Mouse (Mus musculus) kidney, postnatal 4 days (tissue): Measurements from ENCODE around the gene Lclat1.
A peak's percentile ranks its signal among the peaks of the same experiment; 100 is the strongest.

Experiments used
- DNase-seq, 2 experiments: peaks; one replicate each; pipeline ENCODE4 v3.0.0; 2021; ENCODE audit warnings: mixed read lengths in 2 of 2

The Lclat1 gene

DNA sequence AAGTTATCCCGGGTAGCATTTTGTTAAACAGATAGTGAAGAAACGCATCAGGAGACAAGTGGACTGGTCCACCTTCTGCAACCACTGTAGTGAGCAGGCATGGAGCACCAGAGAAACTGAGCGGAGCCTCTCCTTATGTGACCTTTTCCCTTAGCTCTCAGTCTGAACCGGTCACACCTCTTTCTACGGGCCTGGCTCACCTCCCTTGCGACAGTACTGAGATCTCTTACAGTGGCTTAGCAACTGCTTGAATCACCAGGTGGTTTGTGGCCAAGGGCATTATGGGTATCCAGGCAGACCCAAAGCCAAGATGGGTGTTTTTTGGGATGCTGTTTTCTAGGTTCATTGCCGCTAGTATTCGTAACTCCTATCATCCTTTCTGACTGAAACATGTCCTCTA, 16.4 kb upstream of the Lclat1 start:
- DNase-seq: no peak

DNA sequence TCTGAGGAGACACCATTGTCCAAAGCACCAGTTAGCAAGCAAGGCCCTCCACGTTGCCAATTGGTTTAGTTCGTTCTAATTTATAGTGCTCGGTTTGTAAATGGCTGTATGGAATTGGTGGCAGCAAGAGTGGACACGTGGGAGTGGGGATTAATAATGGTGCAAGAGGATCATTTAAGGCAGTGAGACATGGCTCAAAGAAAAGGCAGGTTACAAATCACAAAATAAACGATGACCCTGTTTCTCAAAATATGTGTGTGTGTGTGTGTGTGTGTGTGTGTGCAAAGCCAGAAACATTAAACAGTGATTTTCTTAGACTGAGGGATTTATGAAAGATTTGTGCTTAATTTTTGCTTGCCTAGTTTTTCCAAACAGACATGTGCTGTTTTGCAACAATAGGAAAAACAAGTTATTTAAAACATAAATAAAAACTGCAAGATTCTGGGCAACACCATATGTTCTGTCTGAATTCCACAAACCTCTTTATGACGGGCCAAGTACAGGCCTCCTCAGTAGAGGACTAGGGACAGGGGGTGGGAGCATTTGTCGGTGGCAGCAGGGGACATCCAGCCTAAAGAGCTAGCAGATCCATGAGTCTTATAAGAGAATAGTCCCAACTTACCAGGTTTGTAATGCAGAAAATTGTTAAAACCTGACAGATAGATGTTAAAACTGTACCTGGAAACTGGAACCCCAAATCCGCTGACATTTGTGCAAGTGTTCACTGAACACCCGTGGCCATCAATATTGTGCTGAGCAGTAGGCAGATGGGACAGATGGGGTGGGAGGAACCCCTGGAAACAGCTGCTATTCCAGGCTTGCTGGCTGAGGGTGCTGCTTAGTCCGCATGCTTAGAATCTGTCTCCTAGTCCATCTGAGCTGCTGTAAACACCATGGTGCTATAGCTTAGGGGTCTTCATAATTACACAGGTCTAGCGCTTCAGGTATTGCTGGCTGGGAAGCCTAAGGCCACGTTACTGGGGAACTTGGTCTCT, 15.4 kb upstream of the Lclat1 start:
- peak; percentile 23 to 49 for DNase-seq

DNA sequence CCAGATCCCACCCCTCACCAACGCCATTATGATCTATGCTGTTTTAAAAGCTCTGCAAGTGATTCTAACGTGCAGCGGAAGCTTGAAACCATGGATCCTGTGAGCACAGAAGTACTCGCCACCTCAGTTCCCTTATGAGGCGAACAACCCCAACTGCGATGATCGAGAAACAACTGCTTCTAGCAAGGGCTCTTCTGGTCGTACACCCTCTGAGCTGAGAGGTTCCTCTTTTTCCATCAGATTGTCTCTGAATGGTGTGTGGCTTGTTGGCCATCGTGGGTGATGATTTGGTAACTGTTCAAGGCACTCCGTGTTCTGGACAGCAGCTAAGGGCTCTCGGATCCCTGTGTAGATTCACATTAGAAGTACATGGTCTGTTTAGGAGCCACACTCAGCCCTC, 12.7 kb upstream of the Lclat1 start:
- no peak for DNase-seq

DNA sequence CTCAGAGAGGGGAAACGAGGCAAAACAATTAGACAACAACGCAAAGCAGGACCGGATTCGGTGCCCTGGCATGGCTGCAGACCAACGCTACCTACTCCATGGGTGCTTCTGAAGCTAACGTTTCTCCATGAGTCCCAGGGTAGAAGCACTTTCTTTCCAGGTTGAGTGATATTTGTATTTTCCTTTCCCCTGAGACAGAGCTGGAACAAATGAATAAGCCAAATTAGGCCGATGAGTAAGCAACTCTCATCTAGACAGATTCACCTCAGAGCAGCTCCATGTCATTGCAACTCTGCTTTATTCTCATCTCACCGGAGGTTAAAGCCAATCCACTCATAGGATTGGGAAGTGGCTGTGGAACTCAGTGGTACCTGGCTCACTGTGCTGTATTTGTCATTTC, 12.2 kb upstream of the Lclat1 start:
- DNase-seq: no peak

DNA sequence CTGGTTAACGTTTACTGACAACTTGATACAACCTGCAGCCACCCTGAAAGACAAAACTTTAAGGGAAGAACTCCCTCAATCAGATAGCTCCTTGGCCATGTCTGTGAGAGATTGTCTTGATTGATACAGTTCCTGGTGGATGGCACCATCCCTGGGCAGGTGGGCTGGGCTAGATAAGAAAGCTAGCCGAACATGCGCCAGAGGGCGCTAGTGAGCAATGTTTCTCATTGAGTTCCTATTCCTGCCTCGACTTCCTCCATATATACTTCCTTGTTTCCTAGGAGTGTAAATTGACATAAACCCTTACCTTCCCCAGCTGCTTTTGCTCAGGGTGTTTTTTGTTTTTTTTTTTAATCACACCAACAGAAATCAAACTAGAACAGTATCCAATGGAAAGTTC, 11.3 kb upstream of the Lclat1 start:
- peak; percentile 68 to 70 for DNase-seq

DNA sequence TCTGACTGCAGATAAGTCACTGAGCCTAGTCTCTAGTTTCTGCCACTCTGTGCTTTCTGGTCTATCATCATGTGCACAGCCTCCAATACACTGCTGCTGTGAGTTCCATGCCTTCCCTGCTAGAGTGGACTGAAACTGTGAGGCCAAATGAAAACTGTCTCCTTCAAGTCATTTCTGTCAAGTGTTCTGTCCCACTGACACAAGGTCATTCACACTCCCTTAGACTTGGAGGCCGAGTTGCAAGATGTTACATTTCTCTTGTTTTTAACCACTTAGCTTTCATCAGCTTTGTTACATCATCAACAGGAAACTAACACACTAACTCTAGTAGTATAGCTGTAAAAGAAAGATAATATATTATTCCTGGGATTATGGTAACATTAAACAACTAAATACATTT, 9.1 kb upstream of the Lclat1 start:
- DNase-seq: no peak

DNA sequence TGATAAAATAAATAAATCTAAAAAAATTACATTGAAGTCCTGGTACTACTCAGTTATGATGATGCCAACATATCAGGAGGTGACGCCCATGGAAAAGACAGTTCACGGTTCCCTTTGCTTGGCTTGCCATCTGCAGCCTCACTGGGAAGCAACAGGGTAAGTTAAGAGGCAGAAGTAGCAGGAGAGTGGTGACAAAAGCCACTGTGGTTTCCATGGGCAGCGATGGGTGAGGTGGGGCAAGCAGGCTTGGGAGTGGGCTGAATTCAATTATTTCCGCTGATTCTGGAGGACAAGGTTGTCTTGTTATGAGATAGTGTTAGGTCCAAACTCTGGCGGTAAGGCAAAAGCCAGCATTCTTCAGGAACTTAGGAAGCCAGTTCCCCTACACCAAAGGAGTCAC, 7.4 kb upstream of the Lclat1 start:
- DNase-seq: no peak

DNA sequence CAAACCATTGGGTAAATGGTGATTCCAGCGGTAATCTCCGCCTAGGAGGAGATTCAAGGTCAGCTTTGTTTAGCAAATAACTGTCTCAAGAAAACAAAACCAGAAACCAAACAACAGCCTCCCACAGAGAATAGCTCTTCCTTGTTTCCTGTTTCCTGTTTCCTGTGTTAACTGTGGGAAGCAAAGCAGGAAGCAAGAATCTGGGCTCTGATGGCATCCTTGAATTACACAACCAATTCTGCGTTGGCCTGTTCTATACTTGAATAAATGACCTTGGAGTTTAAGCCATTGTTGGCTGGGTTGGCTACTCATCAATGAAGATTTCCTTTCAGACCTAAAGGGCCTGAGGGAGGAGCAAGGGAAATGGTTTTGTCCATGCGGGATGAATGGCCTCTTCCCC, 5.2 kb upstream of the Lclat1 start:
- DNase-seq: no peak

DNA sequence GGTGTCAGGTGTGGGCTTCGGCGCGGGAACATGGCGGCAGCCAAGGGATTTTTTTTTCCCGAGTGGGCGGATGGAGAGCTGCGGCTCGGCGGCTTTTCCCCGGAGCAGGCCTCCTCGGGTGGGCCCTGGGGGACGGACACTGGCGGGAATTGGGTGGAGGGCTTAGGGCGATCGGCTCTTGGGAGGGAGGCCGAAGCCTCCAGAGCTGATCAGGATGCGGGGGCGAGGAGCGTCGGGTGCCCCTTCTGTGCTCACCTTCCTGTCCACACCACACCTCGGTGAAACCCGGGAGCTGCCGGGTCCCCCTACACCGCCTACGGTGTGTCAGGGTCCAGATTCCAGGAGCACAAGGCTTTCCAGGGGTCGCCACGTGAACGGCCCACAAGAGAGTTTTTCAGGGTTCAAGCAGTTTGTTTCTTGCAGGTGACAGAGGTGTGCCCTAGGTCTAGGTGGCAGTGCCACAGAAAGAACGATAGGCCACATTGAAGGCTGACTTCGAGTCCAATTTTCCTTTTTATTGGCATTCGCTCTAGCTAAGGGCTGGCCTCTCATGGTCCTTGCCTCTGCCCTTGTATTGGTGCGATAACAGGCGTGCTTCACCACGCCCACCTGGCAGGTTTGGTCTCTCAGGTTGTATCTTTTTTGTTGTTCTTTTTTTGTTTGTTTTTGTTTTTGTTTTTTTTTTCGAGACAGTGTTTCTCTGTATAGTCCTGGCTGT, 544 bp downstream of the Lclat1 start:
- DNase-seq: peak in 1 of 2 experiments; percentile 40

DNA sequence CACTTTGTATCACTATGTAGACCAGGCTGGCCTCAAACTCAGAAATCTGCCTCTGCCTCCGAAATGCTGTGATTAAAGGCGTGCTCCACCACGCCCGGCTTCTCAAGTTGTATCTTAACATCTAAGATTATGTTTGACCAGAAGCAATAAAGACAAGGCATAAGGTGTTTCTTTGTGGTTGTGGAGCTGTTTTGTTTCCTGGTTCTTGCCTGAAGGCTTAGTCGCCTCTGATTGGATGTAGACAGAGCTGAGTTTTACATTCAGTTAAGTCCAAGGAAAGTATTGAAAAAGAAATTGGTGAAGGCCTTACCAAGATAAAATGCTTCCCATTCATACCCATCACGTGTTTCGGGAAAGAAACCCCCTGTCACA, 1.1 kb downstream of the Lclat1 start:
- DNase-seq: no peak

DNA sequence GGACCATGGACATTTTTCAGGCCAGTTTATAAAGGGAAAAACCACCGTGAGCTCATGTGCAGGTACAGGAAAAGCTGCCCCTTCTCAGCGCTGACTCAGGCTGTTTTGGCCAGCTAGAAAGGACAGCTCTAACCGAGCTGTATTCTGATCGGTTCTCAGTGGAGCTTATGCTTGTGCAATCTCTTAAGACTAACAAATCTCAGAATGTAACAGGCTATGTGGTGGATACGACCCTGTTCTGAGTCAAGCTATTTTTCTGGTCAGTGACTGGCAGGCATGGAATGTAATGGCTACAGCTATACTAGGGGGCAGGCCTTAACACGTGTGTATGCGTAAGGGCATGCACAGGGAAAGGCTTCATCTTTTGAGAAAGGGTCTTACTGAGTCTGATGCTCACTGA, 4.3 kb downstream of the Lclat1 start:
- peak in 1 of 2 experiments; percentile 3 for DNase-seq

DNA sequence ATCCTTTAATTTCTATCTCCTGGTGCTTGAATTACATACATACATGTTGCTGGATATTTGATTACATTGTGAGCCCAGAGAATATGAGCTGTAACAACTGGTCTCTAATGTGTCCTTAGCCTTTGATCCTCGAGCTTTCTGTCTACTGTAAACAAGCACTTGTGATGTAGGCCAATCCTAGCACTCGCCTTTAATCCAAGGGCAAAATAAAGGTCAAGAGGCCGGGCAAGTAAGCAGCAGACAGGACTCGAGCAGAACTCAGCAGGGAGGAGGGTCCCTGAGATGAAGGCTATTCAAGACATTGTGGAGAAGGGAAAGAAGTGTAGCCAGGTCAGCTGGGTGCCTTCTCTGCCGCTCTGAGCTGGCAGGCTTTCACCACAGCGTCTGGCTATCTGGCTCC, 4.8 kb downstream of the Lclat1 start:
- DNase-seq: peak in 1 of 2 experiments; percentile 25

DNA sequence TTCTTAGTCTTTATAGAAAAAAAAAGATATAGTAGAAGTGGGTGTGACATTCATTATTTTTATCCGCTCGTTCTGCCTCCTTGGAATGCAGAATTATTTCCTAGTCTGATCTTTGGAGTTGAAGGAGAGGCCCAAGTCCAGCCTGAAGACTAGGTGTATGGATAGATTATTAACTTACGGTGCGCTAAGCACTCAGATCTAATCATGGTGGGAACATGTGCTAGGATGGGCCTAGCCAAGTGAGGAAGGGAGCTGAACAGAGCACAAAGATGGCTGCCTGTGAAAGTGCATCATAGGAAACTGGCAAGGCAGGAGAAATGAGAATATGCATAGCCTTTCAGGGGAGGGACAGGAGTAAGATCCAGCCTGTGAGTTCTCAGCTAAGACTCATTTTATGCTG, 5.4 kb downstream of the Lclat1 start:
- peak in 1 of 2 experiments; percentile 13 for DNase-seq

DNA sequence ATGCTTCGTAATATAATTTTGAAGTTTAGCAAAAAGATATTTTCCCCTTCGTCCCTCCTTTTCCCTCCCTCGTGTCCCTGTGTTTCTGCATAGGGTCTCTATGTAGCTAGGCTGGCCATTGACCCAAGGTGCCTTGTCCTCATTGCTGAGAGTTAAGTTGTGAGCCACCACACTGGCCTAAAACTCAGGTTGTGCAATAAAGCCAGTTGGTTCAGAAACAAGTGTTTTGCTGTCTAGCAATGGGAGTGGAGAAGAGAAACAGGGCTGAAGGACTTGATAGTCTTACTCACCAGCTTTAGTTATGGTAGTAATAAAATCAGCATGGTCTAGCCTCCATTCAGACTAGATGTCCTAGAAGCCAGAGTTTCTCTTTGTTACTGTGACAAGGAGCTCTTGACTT, 10.3 kb downstream of the Lclat1 start:
- no peak for DNase-seq

DNA sequence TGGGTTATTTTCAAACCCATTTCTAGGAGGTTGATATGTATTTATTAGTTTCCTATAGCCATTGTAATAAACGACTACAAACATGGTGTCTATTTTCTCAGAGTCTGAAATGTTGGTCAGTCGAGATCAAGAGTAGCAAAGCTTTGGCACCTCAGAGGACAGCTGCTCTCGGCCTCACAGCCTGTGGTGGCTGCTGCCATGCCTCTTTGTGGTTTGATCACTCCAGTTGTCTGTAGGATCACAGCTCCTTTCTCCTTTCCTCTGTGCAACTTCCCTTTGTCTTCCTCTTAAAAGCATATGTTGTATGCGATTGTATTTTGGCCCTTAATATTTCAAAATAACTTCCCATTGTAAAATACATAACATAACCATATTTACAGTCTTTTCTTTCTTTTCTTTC, 10.9 kb downstream of the Lclat1 start:
- DNase-seq: no peak

DNA sequence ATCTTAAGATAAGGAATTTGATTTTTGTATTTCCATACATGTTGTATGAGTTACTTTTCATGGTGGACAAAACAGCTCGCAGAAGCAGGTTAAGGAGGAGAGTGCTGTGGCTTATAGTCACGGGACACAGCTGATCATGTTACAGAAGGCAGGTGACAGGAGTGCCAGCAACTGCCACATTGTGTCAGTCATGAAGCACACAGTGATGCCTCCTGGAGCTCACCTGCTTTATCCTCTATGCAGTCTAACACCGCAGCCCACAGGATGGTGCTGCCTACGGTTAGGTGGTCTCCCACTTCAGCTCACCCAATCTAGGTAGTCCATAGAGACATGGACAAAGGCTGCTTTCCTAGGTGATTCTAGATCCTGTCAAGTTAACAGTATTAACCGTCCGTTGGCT, 11.4 kb downstream of the Lclat1 start:
- no peak for DNase-seq

DNA sequence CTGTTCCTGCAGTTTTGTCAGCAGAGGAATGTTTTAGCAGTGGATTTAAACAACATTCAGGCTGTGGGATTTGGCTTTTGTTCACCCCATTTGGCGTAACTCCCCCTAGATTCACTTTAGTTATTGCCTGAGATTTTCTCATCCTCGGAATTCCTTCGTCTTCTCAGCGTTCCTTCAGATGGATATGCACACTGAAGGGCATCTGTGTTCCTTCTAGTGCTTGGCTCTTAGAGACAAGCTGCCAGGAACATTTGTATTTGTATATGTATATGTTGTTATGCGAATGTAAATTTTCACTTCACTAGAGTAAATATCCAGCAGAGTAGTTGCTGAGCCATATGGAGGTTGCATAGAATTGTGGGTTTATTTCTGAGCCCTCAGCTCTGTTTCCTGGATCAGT, 12.8 kb downstream of the Lclat1 start:
- DNase-seq: no peak

DNA sequence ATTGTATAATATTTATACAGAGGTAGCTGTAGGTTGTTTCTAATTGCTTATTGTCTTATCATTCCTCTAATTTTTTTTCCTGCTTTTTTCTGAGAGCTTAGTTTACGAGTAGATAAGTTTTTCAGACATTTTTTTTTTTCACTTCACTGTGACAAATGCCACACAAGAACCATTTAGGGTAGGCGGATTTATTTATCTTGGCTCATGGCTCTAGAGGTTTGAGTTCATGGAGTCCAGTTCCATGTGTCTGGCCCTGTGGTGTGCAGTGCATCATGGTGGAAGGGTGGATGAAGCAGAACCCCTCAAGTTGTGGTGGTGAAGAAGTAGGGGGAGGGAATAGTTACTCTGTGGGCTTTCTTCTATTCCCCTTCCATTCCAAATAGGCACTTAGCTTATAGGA, 13.9 kb downstream of the Lclat1 start:
- DNase-seq: no peak

DNA sequence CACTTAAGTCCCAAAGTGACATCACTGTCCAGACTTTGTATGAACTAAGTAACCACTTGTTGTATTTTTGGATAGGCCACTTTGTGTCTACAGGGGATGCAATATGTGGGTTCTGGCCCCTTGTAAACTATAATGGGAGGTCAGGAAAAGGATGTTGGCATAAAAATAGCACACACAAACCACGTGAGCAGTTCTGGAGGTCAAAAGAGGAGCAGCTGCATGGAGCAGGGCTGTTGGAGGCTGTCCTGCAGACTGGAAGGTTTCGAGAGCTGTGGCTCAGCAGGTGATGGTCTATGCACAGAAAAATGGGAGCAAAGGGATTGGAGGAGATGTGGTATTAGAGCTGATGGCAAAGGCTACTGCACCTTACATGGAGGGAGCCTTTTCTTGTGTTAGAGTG, 18.6 kb downstream of the Lclat1 start:
- DNase-seq: no peak

DNA sequence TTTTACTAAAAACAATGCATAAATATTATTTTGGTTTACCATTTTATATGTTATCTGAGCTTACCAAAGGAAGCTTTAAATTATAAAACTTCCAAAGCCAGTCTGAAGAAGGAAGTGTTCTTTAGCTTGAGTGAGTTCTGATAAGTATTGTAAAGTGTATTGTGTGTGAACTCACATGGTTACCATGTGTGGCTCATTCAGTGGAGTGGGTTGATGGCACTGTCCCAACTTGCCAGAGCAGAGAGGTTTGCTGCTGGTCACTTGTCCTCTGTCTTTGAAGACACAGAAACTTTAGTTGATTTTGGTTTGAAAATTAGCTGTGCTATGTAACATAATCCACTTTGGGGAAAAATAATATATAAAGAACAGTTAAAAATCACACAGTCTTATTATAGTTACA, 19.1 kb downstream of the Lclat1 start:
- DNase-seq: no peak

DNA sequence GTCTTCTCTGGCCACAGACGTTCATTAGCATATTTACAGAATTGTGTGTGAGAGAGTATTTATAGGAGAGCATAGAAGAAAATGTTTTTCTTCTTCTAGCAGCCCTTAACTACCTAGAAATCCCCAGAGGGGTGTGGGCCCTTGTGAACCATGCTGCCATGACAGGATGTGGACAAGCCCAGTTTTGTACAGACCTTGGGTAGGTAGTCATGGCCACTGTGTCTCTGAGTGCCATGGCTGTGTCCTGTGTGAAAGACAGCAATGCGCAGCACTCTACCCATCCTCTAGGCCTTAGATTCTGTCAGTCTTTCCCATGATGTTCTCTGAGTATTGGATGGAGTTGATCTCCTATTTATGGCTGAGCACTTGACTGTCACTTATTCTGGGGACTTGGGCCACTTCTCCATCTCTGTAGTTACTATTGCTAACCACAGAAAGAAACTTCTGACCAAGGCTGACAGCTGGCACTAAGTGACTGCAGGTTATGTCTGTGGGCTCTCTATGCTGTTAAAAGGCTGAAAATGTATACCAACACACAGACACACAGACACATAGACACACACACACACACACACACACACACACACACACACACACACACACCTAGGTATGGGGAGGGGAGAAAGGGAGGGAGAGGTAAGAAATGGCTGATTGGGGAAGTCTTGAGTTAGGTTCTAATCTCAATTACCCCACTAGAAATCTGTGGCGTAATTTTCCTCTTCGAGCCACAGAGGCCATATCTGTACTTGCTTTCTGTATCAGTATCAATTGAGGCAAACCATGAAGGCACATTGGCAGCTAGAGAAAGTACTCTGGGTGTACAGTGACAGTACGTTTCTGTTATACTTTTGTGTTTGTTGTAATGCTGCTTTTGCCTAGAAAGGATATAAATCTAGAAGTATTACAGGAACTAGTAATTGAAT, 29.0 kb downstream of the Lclat1 start:
- DNase-seq: no peak

DNA sequence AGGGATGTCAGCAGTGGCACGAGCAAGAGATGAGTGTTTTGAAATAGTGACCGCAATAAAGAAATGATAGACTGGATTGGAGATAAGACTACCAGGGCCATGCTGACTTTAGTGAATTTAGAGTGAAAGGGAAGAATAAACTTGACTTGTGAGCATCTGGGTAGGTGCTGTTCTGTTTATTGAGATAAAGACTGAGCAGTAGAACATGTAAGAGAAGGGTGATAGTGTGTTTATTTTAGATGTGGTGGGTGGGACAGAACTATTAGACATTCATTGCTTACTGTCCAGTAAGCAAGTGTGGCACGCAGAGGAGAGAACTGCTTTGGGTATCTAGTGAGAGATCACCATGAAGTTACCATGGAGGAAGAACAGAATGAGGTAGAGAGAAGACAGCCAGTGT, 30.4 kb downstream of the Lclat1 start:
- no peak for DNase-seq

DNA sequence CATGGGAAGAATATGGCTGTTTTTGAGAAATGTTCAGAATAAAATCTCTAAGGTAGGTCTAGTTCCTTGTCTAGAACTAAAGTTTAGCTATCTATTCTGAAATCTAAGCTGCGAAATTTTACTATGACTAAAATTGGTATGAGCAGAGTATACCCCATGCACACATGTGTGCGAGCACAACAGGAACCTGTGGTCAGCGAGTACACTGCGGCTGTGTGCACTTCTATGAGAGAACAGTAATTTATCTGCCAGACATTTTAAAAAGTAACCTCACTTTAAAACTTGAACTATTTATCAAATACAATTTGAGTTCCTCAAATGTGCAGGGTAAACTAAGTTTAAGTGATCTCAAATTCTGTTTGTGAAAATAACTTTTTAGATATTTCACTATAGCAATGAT, 34.2 kb downstream of the Lclat1 start:
- no peak for DNase-seq
